Mouse (Mus musculus) heart, embryonic 16.5 days (tissue): Measurements from ENCODE around the gene 4930562C15Rik. TPM values are rescaled to one million over a fixed set of nuclear protein-coding genes. Genes with fewer than 3 reads are reported as not detected.
A peak's percentile ranks its signal among the peaks of the same experiment; 100 is the strongest.

ENCODE experiments used
- ATAC-seq: fragments of 200-750 bp; cut with Nextera tagmentation; replicated peaks from 2 replicates; pipeline ENCODE4 v1.8.0; 2017; ENCODE audit warnings: moderate number of reproducible peaks; ENCODE audit not compliant: insufficient read depth, low FRiP score; ENCODE audit errors: extremely low read depth
- H3K27ac ChIP-seq: fragments of 300-500 bp; sonication (generic); 2 replicates; pipeline ENCODE4 v1.5.1; 2014; ENCODE audit warnings: mild to moderate bottlenecking, low read length, control low read depth, moderate library complexity
- H3K27me3 ChIP-seq: fragments of 300-500 bp; sonication (generic); 2 replicates; pipeline ENCODE4 v1.6.1; 2014; ENCODE audit warnings: low read length, mixed read lengths; ENCODE audit not compliant: control insufficient read depth, insufficient read depth
- H3K36me3 ChIP-seq: fragments of 300-500 bp; sonication (generic); 2 replicates; pipeline ENCODE4 v1.6.1; 2014; ENCODE audit not compliant: control insufficient read depth, insufficient read depth
- H3K4me1 ChIP-seq: fragments of 300-500 bp; sonication (generic); 2 replicates; pipeline ENCODE4 v1.6.1; 2014; ENCODE audit warnings: low read length, mixed read lengths; ENCODE audit not compliant: control insufficient read depth, insufficient read depth
- H3K4me2 ChIP-seq: fragments of 300-500 bp; sonication (generic); 2 replicates; pipeline ENCODE4 v1.6.1; 2014; ENCODE audit warnings: low read depth, mild to moderate bottlenecking, control low read depth, low read length
- H3K4me3 ChIP-seq: fragments of 300-500 bp; sonication (generic); 2 replicates; pipeline ENCODE4 v1.5.1; 2014; ENCODE audit warnings: mild to moderate bottlenecking, control low read depth, low read length
- H3K9ac ChIP-seq: fragments of 300-500 bp; sonication (generic); 2 replicates; pipeline ENCODE4 v1.6.1; 2014; ENCODE audit warnings: low read length, control low read depth
- H3K9me3 ChIP-seq: fragments of 300-500 bp; sonication (generic); replicated peaks from 2 replicates; pipeline ENCODE4 v1.6.1; 2016; ENCODE audit warnings: low read length; ENCODE audit not compliant: control insufficient read depth
- WGBS: fragments of 180-500 bp; shearing (Covaris S2); extraction: QIAGEN DNeasy Blood & Tissue Kit; methylation state at CpG from one replicate; pipeline ENCODE4 v1.1.7; 2014; 5-methylcytosine and 5-hydroxymethylcytosine counted together
- polyA plus RNA-seq: library from polyadenylated mRNA; unstranded; fragments of >200 nt; fragmentation: Nextera tagmentation; extraction: Ambion mirVana; gene quantifications from 2 replicates; pipeline ENCODE4 v1.2.1, GENCODE M21; 2015

4930562C15Rik gene
- polyA plus RNA-seq, 1 experiment from 2014 or later, result 0.26 TPM

GRCm38 (mm10) chr16:4850361-4850760 is 15.1 kb downstream of the 4930562C15Rik start:
- Histone ChIP-seq H3K4me2 (no peak overlapping the region), H3K4me1 (no peaks in the 10 kb centered on the region), H3K9ac (no peak overlapping the region), H3K36me3 (no peaks in the 10 kb centered on the region), H3K9me3 (no peaks in the 10 kb centered on the region), H3K27ac (peak overlapping the region; percentile 30; the same call in 1 of the 2 replicates), H3K4me3 (no peak overlapping the region), H3K27me3 (no peaks in the 10 kb centered on the region)
- ATAC-seq, result no peak
- WGBS, result 78% methylated on average over 7 of the region's 7 CpGs

- Histone ChIP-seq H3K4me3 (no peak overlapping the region), H3K27me3 (no peaks in the 10 kb centered on the region), H3K36me3 (no peaks in the 10 kb centered on the region), H3K9me3 (no peaks in the 10 kb centered on the region), H3K4me1 (no peaks in the 10 kb centered on the region), H3K9ac (no peak overlapping the region), H3K4me2 (no peak overlapping the region), H3K27ac (peak overlapping the region; percentile 39; the same call in 1 of the 2 replicates)
- no peak for ATAC-seq
- 55% methylated on average over 5 of the region's 5 CpGs for WGBS
Measured at GRCm38 (mm10) chr16:4850938-4851628, 15.9 kb downstream of the 4930562C15Rik start.

GRCm38 (mm10) chr16:4855046-4855650 is 19.9 kb downstream of the 4930562C15Rik start:
- H3K27ac ChIP-seq, result no peak overlapping the region
- H3K4me3 ChIP-seq, result no peak overlapping the region
- no peaks in the 10 kb centered on the region for H3K27me3 ChIP-seq
- H3K4me2 ChIP-seq, result no peak overlapping the region
- H3K36me3 ChIP-seq, result no peaks in the 10 kb centered on the region
- no peaks in the 10 kb centered on the region for H3K4me1 ChIP-seq
- no peak overlapping the region for H3K9ac ChIP-seq
- H3K9me3 ChIP-seq, result no peaks in the 10 kb centered on the region
- WGBS, result 24% methylated on average over 5 of the region's 5 CpGs
- no peak for ATAC-seq

- H3K9ac ChIP-seq, result no peak overlapping the region
- no peak for ATAC-seq
- no peaks in the 10 kb centered on the region for H3K27me3 ChIP-seq
- H3K4me3 ChIP-seq, result no peak overlapping the region
- 54% methylated on average over 10 of the region's 10 CpGs for WGBS
- H3K4me2 ChIP-seq, result no peak overlapping the region
- H3K9me3 ChIP-seq, result no peaks in the 10 kb centered on the region
- no peaks in the 10 kb centered on the region for H3K36me3 ChIP-seq
- no peak overlapping the region for H3K27ac ChIP-seq
- H3K4me1 ChIP-seq, result peaks cover 5% of the 10 kb centered on the region; the same call in 1 of the 2 replicates
Measured at GRCm38 (mm10) chr16:4861392-4861791, 26.2 kb downstream of the 4930562C15Rik start.

- H3K4me3 ChIP-seq, result no peak overlapping the region
- no peaks in the 10 kb centered on the region for H3K36me3 ChIP-seq
- H3K9ac ChIP-seq, result no peak overlapping the region
- H3K9me3 ChIP-seq, result no peaks in the 10 kb centered on the region
- ATAC-seq, result peak; percentile 86
- no peak overlapping the region for H3K27ac ChIP-seq
- peaks cover 5% of the 10 kb centered on the region; the same call in 1 of the 2 replicates for H3K4me1 ChIP-seq
- WGBS, result 22% methylated on average over 9 of the region's 9 CpGs
- peak overlapping the region; percentile 22; the same call in 1 of the 2 replicates for H3K4me2 ChIP-seq
- H3K27me3 ChIP-seq, result no peaks in the 10 kb centered on the region
Measured at GRCm38 (mm10) chr16:4862863-4863483, 27.8 kb downstream of the 4930562C15Rik start.

DNA sequence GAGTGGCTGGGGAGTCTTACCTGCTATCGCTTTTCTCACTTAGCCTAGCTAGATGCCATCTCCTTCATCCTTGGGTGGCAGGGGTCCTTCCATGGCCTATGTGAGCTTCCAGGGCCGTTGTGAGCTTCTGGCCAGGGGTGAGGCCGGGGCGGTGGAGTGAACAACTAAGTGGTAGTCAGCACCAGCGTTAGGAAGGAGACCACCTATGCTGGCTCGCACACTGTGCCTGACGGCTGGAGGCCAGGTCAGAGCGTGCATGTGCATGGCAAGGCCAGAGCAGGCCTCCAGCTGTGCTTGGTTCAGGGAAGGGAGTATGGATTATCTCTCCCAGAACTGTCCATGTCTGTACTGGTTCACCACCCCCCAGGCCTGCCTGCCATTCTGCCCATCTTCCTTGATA is 28.5 kb downstream of the 4930562C15Rik start:
- Histone ChIP-seq H3K27me3 (no peaks in the 10 kb centered on the region), H3K9me3 (no peaks in the 10 kb centered on the region), H3K4me3 (no peak overlapping the region), H3K9ac (no peak overlapping the region), H3K4me2 (no peak overlapping the region), H3K36me3 (no peaks in the 10 kb centered on the region), H3K4me1 (peaks cover 5% of the 10 kb centered on the region; the same call in 1 of the 2 replicates), H3K27ac (no peak overlapping the region)
- 84% methylated on average over 8 of the region's 8 CpGs for WGBS
- ATAC-seq, result no peak

- Histone ChIP-seq H3K9me3 (no peaks in the 10 kb centered on the region), H3K4me2 (no peak overlapping the region), H3K4me3 (no peak overlapping the region), H3K27me3 (no peaks in the 10 kb centered on the region), H3K9ac (no peak overlapping the region; the same call in 1 of the 2 replicates), H3K36me3 (peaks cover 11% of the 10 kb centered on the region), H3K27ac (no peak overlapping the region), H3K4me1 (peaks cover 5% of the 10 kb centered on the region; the same call in 1 of the 2 replicates)
- 58% methylated on average over 7 of the region's 7 CpGs for WGBS
- ATAC-seq, result no peak
Measured at GRCm38 (mm10) chr16:4866101-4866695, 31.0 kb downstream of the 4930562C15Rik start.

DNA sequence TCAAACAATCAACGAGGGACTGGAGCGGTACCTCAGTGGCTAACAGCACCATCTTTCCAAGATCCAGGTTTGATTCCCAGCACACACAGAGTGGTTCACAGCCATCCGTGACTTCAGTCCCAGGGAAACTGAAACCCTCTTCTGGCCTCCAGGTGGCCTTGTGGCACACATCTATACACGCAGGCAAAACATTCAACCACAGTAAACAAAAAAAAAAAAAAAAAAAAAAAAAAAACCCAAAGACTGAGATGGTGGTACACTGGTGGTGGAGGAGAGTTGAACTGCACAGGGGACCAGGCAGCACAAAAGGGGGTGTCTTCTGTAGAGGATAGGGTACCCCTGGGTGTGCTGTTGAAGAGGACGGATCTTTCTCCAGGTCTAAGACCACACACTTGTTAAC is 35.3 kb downstream of the 4930562C15Rik start:
- no peak overlapping the region for H3K4me3 ChIP-seq
- H3K9ac ChIP-seq, result no peak overlapping the region
- H3K36me3 ChIP-seq, result peaks cover 16% of the 10 kb centered on the region
- H3K4me1 ChIP-seq, result peaks cover 15% of the 10 kb centered on the region
- WGBS, result 93% methylated on average over 5 of the region's 5 CpGs
- no peaks in the 10 kb centered on the region for H3K9me3 ChIP-seq
- H3K27ac ChIP-seq, result no peak overlapping the region
- ATAC-seq, result no peak
- no peak overlapping the region for H3K4me2 ChIP-seq
- H3K27me3 ChIP-seq, result no peaks in the 10 kb centered on the region

DNA sequence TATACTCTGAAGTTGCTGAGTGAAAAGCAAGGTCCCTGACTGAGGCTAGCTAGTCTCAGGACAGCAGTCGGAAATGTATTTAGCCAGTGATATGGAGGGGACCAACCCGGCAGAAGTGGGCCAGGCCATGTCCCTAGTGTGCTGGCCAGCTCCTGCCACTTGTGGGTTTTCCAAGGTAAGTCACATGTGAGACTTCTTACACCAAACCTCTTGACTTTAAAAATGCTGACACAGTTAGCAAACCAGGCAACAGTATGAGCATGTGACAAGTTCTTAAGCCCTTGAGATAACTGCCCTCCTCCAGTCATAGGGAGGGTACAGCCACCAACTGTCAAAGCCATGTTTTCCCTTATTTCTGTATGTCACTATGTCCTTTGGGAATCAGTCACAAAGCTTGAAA is 36.7 kb downstream of the 4930562C15Rik start:
- no peak overlapping the region for H3K9ac ChIP-seq
- H3K9me3 ChIP-seq, result no peaks in the 10 kb centered on the region
- H3K4me3 ChIP-seq, result no peak overlapping the region
- ATAC-seq, result no peak
- peaks cover 19% of the 10 kb centered on the region for H3K36me3 ChIP-seq
- no peaks in the 10 kb centered on the region for H3K27me3 ChIP-seq
- no peak overlapping the region for H3K27ac ChIP-seq
- 53% methylated on average over 2 of the region's 2 CpGs for WGBS
- no peak overlapping the region for H3K4me2 ChIP-seq
- H3K4me1 ChIP-seq, result peaks cover 26% of the 10 kb centered on the region
